Comparison of ENCODE assay signal across 23 mouse cellular contexts in the genomic region with DNA sequence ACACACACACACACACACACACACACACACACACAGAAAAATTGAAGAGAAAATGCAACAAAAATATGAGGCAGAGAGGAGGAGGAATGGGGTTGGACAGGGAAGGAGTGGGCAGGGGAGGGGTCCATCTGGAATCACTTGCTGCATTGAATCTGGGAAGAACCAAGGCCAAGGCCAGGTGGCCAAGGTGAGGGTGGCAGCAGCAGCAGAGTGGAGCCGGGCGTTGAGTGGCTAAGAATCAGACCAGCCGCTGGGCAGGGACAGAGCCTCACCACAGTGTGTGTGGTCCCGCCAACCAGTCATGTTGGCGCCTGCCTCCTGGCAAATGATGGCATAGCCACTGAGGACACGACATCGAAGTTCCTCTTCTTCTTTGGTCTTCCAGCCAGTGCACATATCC. TPM values are rescaled to one million over a fixed set of nuclear protein-coding genes. Genes with fewer than 3 reads are reported as not detected.
DNase-seq lines count a peak whose midpoint lies in the region; ATAC-seq and TF ChIP-seq lines count a peak whose summit lies in the region.
"Had no signal": no experiment of that assay in that cellular context is flagged by ENCODE, and none has a peak within 500 bp of the region (broad histone marks: within the 10 kb centered on the region; RNA-seq: fewer than 3 reads in every experiment).

No protein-coding gene starts in this region.

- no peaks in the 10 kb centered on the region for H3K36me3 ChIP-seq in E14TG2a.4 (ENCODE audit: insufficient read depth, low read length)
- H3K36me3 ChIP-seq: embryonic facial prominence, embryonic 13.5 days; embryonic facial prominence, embryonic 15.5 days; forebrain, embryonic 15.5 days; G1E had no signal

- TF ChIP-seq CTCF in E14TG2a.4 (conservative IDR thresholded peaks at IDR 0.05; ENCODE audit: low read length) = no peak

- no peaks in the 10 kb centered on the region for H3K9me3 ChIP-seq in E14TG2a.4 (ENCODE audit: low read length)
- H3K9me3 ChIP-seq: embryonic facial prominence, embryonic 13.5 days; embryonic facial prominence, embryonic 15.5 days; forebrain, embryonic 13.5 days; forebrain, embryonic 15.5 days; G1E had no signal

- no peak for ATAC-seq in CD4-positive, CD25-positive, alpha-beta regulatory T cell, adult 4 months
- ATAC-seq: activated CD4-positive, CD25-positive, alpha-beta regulatory T cell, adult 4 months; forebrain, embryonic 13.5 days; forebrain, embryonic 15.5 days; forebrain, postnatal 0 days; Patski had no signal

- peaks cover 5% of the 10 kb centered on the region; the same call in 1 of the 2 replicates for H3K27me3 ChIP-seq in E14TG2a.4 (ENCODE audit: insufficient read depth, low read length)
- H3K27me3 ChIP-seq: embryonic facial prominence, embryonic 13.5 days; embryonic facial prominence, embryonic 15.5 days; forebrain, embryonic 13.5 days; forebrain, embryonic 15.5 days; Patski had no signal

- peak; percentile 46 to 57 for DNase-seq in cerebellum, postnatal 10 days
- no peak for DNase-seq in cerebellum, postnatal 25 days
- DNase-seq in fat pad, adult 2 months (ENCODE audit: extremely low read depth, low read depth, low spot score) = peak; percentile 19
- DNase-seq: adrenal gland, adult 8-10 months; adrenal gland, postnatal 14 days; adrenal gland, postnatal 36 days; B cell, adult 2 months; cerebellum, adult 11 months; cerebellum, adult 18-20 months; cerebellum, adult 9-10 months; cerebellum, postnatal 36 days; embryo, embryonic 11 days; forebrain, postnatal 0 days had no signal

- 0 out of 2 replicates have a peak overlapping the region, but pooled peaks have one; percentile 26 for H3K4me3 ChIP-seq in E14TG2a.4 (replicated peaks; ENCODE audit: low read length)
- H3K4me3 ChIP-seq: embryonic facial prominence, embryonic 13.5 days; embryonic facial prominence, embryonic 15.5 days; erythroblast, embryonic 14.5 days; forebrain, embryonic 13.5 days; forebrain, embryonic 15.5 days had no signal

- peaks cover 28% of the 10 kb centered on the region for H3K4me1 ChIP-seq in E14TG2a.4 (replicated peaks; ENCODE audit: low read depth, low read length)
- H3K4me1 ChIP-seq: embryonic facial prominence, embryonic 15.5 days; forebrain, embryonic 13.5 days; forebrain, embryonic 15.5 days had no signal

RNA-seq across cellular contexts. Expression of gene Ephb4, which starts 33.5 kb away (rescaled TPM):
- not detected for polyA plus RNA-seq in CD4-positive, CD25-positive, alpha-beta regulatory T cell, adult 4 months (2017; shearing (Covaris generic))
- polyA plus RNA-seq: activated CD4-positive, CD25-positive, alpha-beta regulatory T cell, adult 4 months had no signal

RNA-seq across cellular contexts. Expression of gene Slc12a9, which starts 50.0 kb away (rescaled TPM):
- 10 to 100 TPM in 1 of 2 experiments, 1 to 10 TPM in 1; 9.2 to 16.7 TPM for polyA plus RNA-seq in CD4-positive, CD25-positive, alpha-beta regulatory T cell, adult 4 months (2017; shearing (Covaris generic))

Comparison
In these comparisons a context has a peak if more than half of its experiments do, and no peak if none do; other contexts are left out.
1. DNase-seq: peak in cerebellum, postnatal 10 days (2 of 2) and fat pad, adult 2 months (single experiment); none in cerebellum, postnatal 25 days (0 of 2).